Mouse (Mus musculus) urinary bladder, postnatal 25 days (tissue): ENCODE results near the gene Rasgef1b.

Source experiments
- DNase-seq: peaks from one replicate; pipeline ENCODE4 v3.0.0; 2022; ENCODE audit warnings: low spot score

Gene Rasgef1b

GRCm38 (mm10) chr5:99495354-99496156 lies 233.3 kb downstream of the Rasgef1b start:
- DNase-seq = no peak

GRCm38 (mm10) chr5:99493861-99494260 lies 235.0 kb downstream of the Rasgef1b start:
- no peak for DNase-seq

GRCm38 (mm10) chr5:99493017-99493416 lies 235.8 kb downstream of the Rasgef1b start:
- no peak for DNase-seq

GRCm38 (mm10) chr5:99488479-99489158 lies 240.2 kb downstream of the Rasgef1b start:
- no peak for DNase-seq

- DNase-seq = no peak
Measured at GRCm38 (mm10) chr5:99487009-99487858, 241.6 kb downstream of the Rasgef1b start.

GRCm38 (mm10) chr5:99483162-99483561 lies 245.7 kb downstream of the Rasgef1b start:
- DNase-seq = no peak

- no peak for DNase-seq
Measured at GRCm38 (mm10) chr5:99482524-99482923, 246.3 kb downstream of the Rasgef1b start.

- DNase-seq = no peak
Measured at GRCm38 (mm10) chr5:99482016-99482415, 246.8 kb downstream of the Rasgef1b start.

- DNase-seq = no peak
Measured at GRCm38 (mm10) chr5:99480078-99481031, 248.5 kb downstream of the Rasgef1b start.

- DNase-seq = peak; percentile 46
Measured at GRCm38 (mm10) chr5:99479263-99480077, 249.4 kb downstream of the Rasgef1b start.

GRCm38 (mm10) chr5:99478716-99479115 lies 250.1 kb downstream of the Rasgef1b start:
- no peak for DNase-seq

- DNase-seq = no peak
Measured at GRCm38 (mm10) chr5:99477420-99477815, 251.4 kb downstream of the Rasgef1b start.

- no peak for DNase-seq
Measured at GRCm38 (mm10) chr5:99476640-99477419, 252.0 kb downstream of the Rasgef1b start.

- no peak for DNase-seq
Measured at GRCm38 (mm10) chr5:99472607-99473335, 256.1 kb downstream of the Rasgef1b start.

- DNase-seq = no peak
Measured at GRCm38 (mm10) chr5:99471790-99472189, 257.1 kb downstream of the Rasgef1b start.

GRCm38 (mm10) chr5:99470613-99471012 lies 258.3 kb downstream of the Rasgef1b start:
- DNase-seq = no peak

- no peak for DNase-seq
Measured at GRCm38 (mm10) chr5:99459007-99459406, 269.9 kb downstream of the Rasgef1b start.

GRCm38 (mm10) chr5:99457291-99457690 lies 271.6 kb downstream of the Rasgef1b start:
- DNase-seq = no peak

GRCm38 (mm10) chr5:99451939-99452338 lies 276.9 kb downstream of the Rasgef1b start:
- no peak for DNase-seq
